Mouse (Mus musculus): Measurements from ENCODE around the gene Akap4.

Akap4 gene

GRCm38 (mm10) chrX:7067219-7067618 lies at the start of gene Akap4:
TSS of gene Akap4 (plus strand) at chrX:7067519.
- DNase-seq (ENCODE audit: low spot score) = no peak

GRCm38 (mm10) chrX:7041519-7041918 lies 25.8 kb upstream of the Akap4 start, which contains the start of gene Ccnb3:
TSS of gene Ccnb3 (minus strand) at chrX:7041619.
- DNase-seq (ENCODE audit: low spot score) = no peak

GRCm38 (mm10) chrX:7057056-7057455 lies 10.3 kb upstream of the Akap4 start:
- DNase-seq (ENCODE audit: low spot score) = no peak

GRCm38 (mm10) chrX:7057634-7058033 lies 9.7 kb upstream of the Akap4 start:
- DNase-seq (ENCODE audit: low spot score) = no peak

- DNase-seq (ENCODE audit: low spot score) = no peak
Measured at GRCm38 (mm10) chrX:7064109-7064508, 3.2 kb upstream of the Akap4 start.

- no peak for DNase-seq (ENCODE audit: low spot score)
Measured at GRCm38 (mm10) chrX:7068002-7068401, 683 bp downstream of the Akap4 start.

GRCm38 (mm10) chrX:7079820-7080429 lies 12.6 kb downstream of the Akap4 start:
- DNase-seq (ENCODE audit: low spot score) = no peak

GRCm38 (mm10) chrX:7085878-7086277 lies 18.6 kb downstream of the Akap4 start:
- DNase-seq (ENCODE audit: low spot score) = no peak

- no peak for DNase-seq (ENCODE audit: low spot score)
Measured at GRCm38 (mm10) chrX:7090323-7090722, 23.0 kb downstream of the Akap4 start.

GRCm38 (mm10) chrX:7102280-7102679 lies 35.0 kb downstream of the Akap4 start:
- DNase-seq (ENCODE audit: low spot score) = no peak

- DNase-seq (ENCODE audit: low spot score) = no peak
Measured at GRCm38 (mm10) chrX:7114885-7115284, 47.6 kb downstream of the Akap4 start.

- no peak for DNase-seq (ENCODE audit: low spot score)
Measured at GRCm38 (mm10) chrX:7121618-7122280, 54.4 kb downstream of the Akap4 start.
